In the genomic region with DNA sequence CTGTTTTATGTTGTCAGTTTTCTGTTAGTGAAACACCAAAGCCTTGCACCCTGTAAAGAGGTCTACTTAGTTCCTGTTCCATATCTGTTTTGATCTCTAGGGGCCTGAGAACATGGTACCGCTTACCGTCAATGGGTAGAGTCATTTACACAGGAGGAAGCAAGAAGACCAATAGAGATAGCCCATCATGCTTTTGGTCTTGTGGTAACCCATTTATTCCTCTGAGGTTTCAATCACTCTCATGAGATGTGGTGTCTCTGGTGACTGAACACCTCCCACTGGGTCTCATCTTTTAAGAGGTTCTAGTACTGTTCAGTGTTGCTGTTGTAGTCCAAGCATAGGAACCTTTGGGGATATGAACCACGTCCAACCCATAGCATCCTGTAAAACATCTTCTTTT, we compare ENCODE assay signal across 21 mouse cellular contexts.
DNase-seq lines count a peak whose midpoint lies in the region; ATAC-seq and TF ChIP-seq lines count a peak whose summit lies in the region.
"Had no signal": no experiment of that assay in that cellular context is flagged by ENCODE, and none has a peak within 500 bp of the region (broad histone marks: within the 10 kb centered on the region; RNA-seq: fewer than 3 reads in every experiment).

No protein-coding gene starts in this region.

- H3K4me2 ChIP-seq in heart, embryonic 16.5 days (ENCODE audit: low read depth, low read length) = no peak overlapping the region
- H3K4me2 ChIP-seq: forebrain, embryonic 13.5 days; limb, embryonic 15.5 days; liver, embryonic 15.5 days had no signal

- peaks cover 67% of the 10 kb centered on the region for H3K4me1 ChIP-seq in heart, embryonic 16.5 days (ENCODE audit: control insufficient read depth, insufficient read depth, low read length)
- H3K4me1 ChIP-seq in heart, embryonic 10.5 days = peaks cover 55% of the 10 kb centered on the region
- H3K4me1 ChIP-seq in embryonic fibroblast, embryonic 13.5 days (ENCODE audit: control insufficient read depth, insufficient read depth, low read length) = peaks cover 30% of the 10 kb centered on the region
- H3K4me1 ChIP-seq: liver, embryonic 15.5 days had no signal

- no peak for TF ChIP-seq CTCF in embryonic fibroblast, embryonic 13.5 days (IDR thresholded peaks at IDR 0.05; ENCODE audit: borderline replicate concordance, insufficient read depth, low read length)

- no peak overlapping the region for H3K9ac ChIP-seq in heart, embryonic 16.5 days (ENCODE audit: low read length)
- H3K9ac ChIP-seq: forebrain, embryonic 13.5 days; limb, embryonic 15.5 days; liver, embryonic 15.5 days had no signal

- no peak overlapping the region for H3K4me3 ChIP-seq in heart, embryonic 16.5 days (ENCODE audit: low read length)
- no peak overlapping the region for H3K4me3 ChIP-seq in heart, embryonic 10.5 days
- no peak overlapping the region for H3K4me3 ChIP-seq in embryonic fibroblast, embryonic 13.5 days (ENCODE audit: insufficient read depth, low read length)
- H3K4me3 ChIP-seq: erythroblast, embryonic 14.5 days; forebrain, embryonic 13.5 days; layer of hippocampus, adult 2 months; limb, embryonic 15.5 days; liver, embryonic 15.5 days had no signal

- H3K27ac ChIP-seq in heart, embryonic 16.5 days (ENCODE audit: low read length) = peak overlapping the region; percentile 81
- no peak overlapping the region for H3K27ac ChIP-seq in heart, embryonic 10.5 days
- peak overlapping the region; percentile 63; the same call in 1 of the 2 replicates for H3K27ac ChIP-seq in embryonic fibroblast, embryonic 13.5 days (ENCODE audit: insufficient read depth, low read length)
- H3K27ac ChIP-seq: forebrain, embryonic 13.5 days; hindbrain, postnatal 0 days; layer of hippocampus, adult 2 months; limb, embryonic 15.5 days; liver, embryonic 15.5 days had no signal

- H3K9me3 ChIP-seq in heart, embryonic 16.5 days (replicated peaks; ENCODE audit: control insufficient read depth, low read length) = no peaks in the 10 kb centered on the region
- no peaks in the 10 kb centered on the region for H3K9me3 ChIP-seq in heart, embryonic 10.5 days
- H3K9me3 ChIP-seq: forebrain, embryonic 13.5 days; limb, embryonic 15.5 days; liver, embryonic 15.5 days had no signal

- TF ChIP-seq POLR2A in embryonic fibroblast, embryonic 13.5 days (IDR thresholded peaks at IDR 0.05; ENCODE audit: low read depth, low read length) = no peak

- no peaks in the 10 kb centered on the region for H3K27me3 ChIP-seq in heart, embryonic 16.5 days (ENCODE audit: control insufficient read depth, insufficient read depth, low read length)
- H3K27me3 ChIP-seq in heart, embryonic 10.5 days (ENCODE audit: insufficient read depth, poor library complexity, severe bottlenecking) = no peaks in the 10 kb centered on the region
- H3K27me3 ChIP-seq: forebrain, embryonic 13.5 days; limb, embryonic 15.5 days; liver, embryonic 15.5 days had no signal

- no peak for ATAC-seq in heart, embryonic 16.5 days (replicated peaks; ENCODE audit: extremely low read depth, insufficient read depth, low FRiP score)
- ATAC-seq: forebrain, embryonic 13.5 days; hindbrain, postnatal 0 days; midbrain, embryonic 16.5 days had no signal

- no peak for DNase-seq in heart, embryonic 10.5 days (ENCODE audit: low spot score)
- peak; percentile 63 for DNase-seq in CD4-positive, CD25-positive, alpha-beta regulatory T cell, adult 2 months (ENCODE audit: low read depth, low spot score)
- DNase-seq in naive thymus-derived CD4-positive, alpha-beta T cell, adult 2 months (ENCODE audit: low read depth) = peak; percentile 58
- no peak for DNase-seq in left cerebral cortex, adult 8-10 months (ENCODE audit: low spot score in 2 of 2)
- no peak for DNase-seq in ovary, postnatal 14 days (ENCODE audit: low spot score)
- DNase-seq: adrenal gland, postnatal 36 days; cerebellum, adult 18-20 months; cerebellum, postnatal 36 days; gastrocnemius, postnatal 10 days; kidney, adult 2 months; kidney, postnatal 14 days; lung, postnatal 10 days had no signal

- H3K36me3 ChIP-seq in heart, embryonic 16.5 days (ENCODE audit: control insufficient read depth, insufficient read depth) = peaks cover 4% of the 10 kb centered on the region; the same call in 1 of the 2 replicates
- H3K36me3 ChIP-seq in heart, embryonic 10.5 days = no peaks in the 10 kb centered on the region
- H3K36me3 ChIP-seq: limb, embryonic 15.5 days; liver, embryonic 15.5 days had no signal

- 85% methylated on average over 3 of the region's 3 CpGs for WGBS in heart, embryonic 16.5 days
- 88% methylated on average over 3 of the region's 3 CpGs for WGBS in heart, embryonic 10.5 days

Comparison
In these comparisons a context has a peak if more than half of its experiments do, and no peak if none do; other contexts are left out.
1. DNase-seq: peak in CD4-positive, CD25-positive, alpha-beta regulatory T cell, adult 2 months (single experiment) and naive thymus-derived CD4-positive, alpha-beta T cell, adult 2 months (single experiment); none in heart, embryonic 10.5 days (single experiment), left cerebral cortex, adult 8-10 months (0 of 2) and ovary, postnatal 14 days (single experiment).